Mouse (Mus musculus): ENCODE data around the gene Cdc7. TPM values are rescaled to one million over a fixed set of nuclear protein-coding genes. Genes with fewer than 3 reads are reported as not detected.

Gene Cdc7
- polyA plus RNA-seq, 1 experiment from 2014 or later: 39.3 TPM

GRCm38 (mm10) chr5:107017544-107017943 is 53.4 kb downstream of the Cdc7 start:
- H3K36me3 ChIP-seq (replicated peaks; ENCODE audit: control insufficient read depth, insufficient read depth): no peaks in the 10 kb centered on the region
- no peaks in the 10 kb centered on the region for H3K4me1 ChIP-seq (replicated peaks; ENCODE audit: control insufficient read depth, insufficient read depth, low read length)
- no peak overlapping the region for H3K9ac ChIP-seq
- WGBS: 67% methylated on average over 2 of the region's 2 CpGs
- H3K4me3 ChIP-seq (replicated peaks; ENCODE audit: low read length): no peak overlapping the region
- no peak for ATAC-seq (ENCODE audit: low FRiP score)
- H3K27me3 ChIP-seq (ENCODE audit: control insufficient read depth, insufficient read depth, low read length): no peaks in the 10 kb centered on the region
- no peak for DNase-seq (ENCODE audit: low spot score)
- H3K4me2 ChIP-seq (replicated peaks): no peak overlapping the region
- H3K27ac ChIP-seq: no peak overlapping the region
- no peaks in the 10 kb centered on the region for H3K9me3 ChIP-seq (ENCODE audit: control insufficient read depth, low read length)

- Histone ChIP-seq H3K9me3 (ENCODE audit: control insufficient read depth, low read length) (no peaks in the 10 kb centered on the region), H3K4me1 (replicated peaks; ENCODE audit: control insufficient read depth, insufficient read depth, low read length) (no peaks in the 10 kb centered on the region), H3K4me3 (replicated peaks; ENCODE audit: low read length) (no peak overlapping the region), H3K9ac (no peak overlapping the region), H3K36me3 (replicated peaks; ENCODE audit: control insufficient read depth, insufficient read depth) (no peaks in the 10 kb centered on the region), H3K27ac (no peak overlapping the region), H3K27me3 (ENCODE audit: control insufficient read depth, insufficient read depth, low read length) (no peaks in the 10 kb centered on the region), H3K4me2 (replicated peaks) (no peak overlapping the region)
- WGBS: 84% methylated on average over 5 of the region's 5 CpGs
- DNase-seq (ENCODE audit: low spot score) (no peak), ATAC-seq (ENCODE audit: low FRiP score) (no peak)
These were observed 54.9 kb downstream of the Cdc7 start for GRCm38 (mm10) chr5:107019057-107019456.

GRCm38 (mm10) chr5:107019904-107020303 is 55.8 kb downstream of the Cdc7 start:
- no peaks in the 10 kb centered on the region for H3K27me3 ChIP-seq (ENCODE audit: control insufficient read depth, insufficient read depth, low read length)
- no peaks in the 10 kb centered on the region for H3K4me1 ChIP-seq (replicated peaks; ENCODE audit: control insufficient read depth, insufficient read depth, low read length)
- H3K4me3 ChIP-seq (replicated peaks; ENCODE audit: low read length): no peak overlapping the region
- no peak for ATAC-seq (ENCODE audit: low FRiP score)
- H3K9ac ChIP-seq: no peak overlapping the region
- 66% methylated on average over 6 of the region's 6 CpGs for WGBS
- H3K36me3 ChIP-seq (replicated peaks; ENCODE audit: control insufficient read depth, insufficient read depth): no peaks in the 10 kb centered on the region
- no peaks in the 10 kb centered on the region for H3K9me3 ChIP-seq (ENCODE audit: control insufficient read depth, low read length)
- DNase-seq (ENCODE audit: low spot score): no peak
- H3K4me2 ChIP-seq (replicated peaks): no peak overlapping the region
- H3K27ac ChIP-seq: no peak overlapping the region

GRCm38 (mm10) chr5:107020366-107020765 is 56.2 kb downstream of the Cdc7 start:
- Histone ChIP-seq H3K27ac (no peak overlapping the region), H3K4me1 (replicated peaks; ENCODE audit: control insufficient read depth, insufficient read depth, low read length) (no peaks in the 10 kb centered on the region), H3K4me2 (replicated peaks) (no peak overlapping the region), H3K9me3 (ENCODE audit: control insufficient read depth, low read length) (no peaks in the 10 kb centered on the region), H3K36me3 (replicated peaks; ENCODE audit: control insufficient read depth, insufficient read depth) (no peaks in the 10 kb centered on the region), H3K4me3 (replicated peaks; ENCODE audit: low read length) (no peak overlapping the region), H3K9ac (no peak overlapping the region), H3K27me3 (ENCODE audit: control insufficient read depth, insufficient read depth, low read length) (no peaks in the 10 kb centered on the region)
- DNase-seq (ENCODE audit: low spot score) (no peak), ATAC-seq (ENCODE audit: low FRiP score) (no peak)
- WGBS: 49% methylated on average over 7 of the region's 7 CpGs

- 94% methylated on average over 14 of the region's 14 CpGs for WGBS
- Histone ChIP-seq H3K9me3 (ENCODE audit: control insufficient read depth, low read length) (no peaks in the 10 kb centered on the region), H3K9ac (no peak overlapping the region), H3K27ac (no peak overlapping the region), H3K4me2 (replicated peaks) (no peak overlapping the region), H3K4me1 (replicated peaks; ENCODE audit: control insufficient read depth, insufficient read depth, low read length) (no peaks in the 10 kb centered on the region), H3K36me3 (replicated peaks; ENCODE audit: control insufficient read depth, insufficient read depth) (no peaks in the 10 kb centered on the region), H3K4me3 (replicated peaks; ENCODE audit: low read length) (no peak overlapping the region), H3K27me3 (ENCODE audit: control insufficient read depth, insufficient read depth, low read length) (no peaks in the 10 kb centered on the region)
- no peak for DNase-seq (ENCODE audit: low spot score)
- no peak for ATAC-seq (ENCODE audit: low FRiP score)
These were observed 57.4 kb downstream of the Cdc7 start for GRCm38 (mm10) chr5:107021291-107022063.

- ATAC-seq (ENCODE audit: low FRiP score): no peak
- no peak overlapping the region for H3K4me2 ChIP-seq (replicated peaks)
- no peak overlapping the region for H3K4me3 ChIP-seq (replicated peaks; ENCODE audit: low read length)
- DNase-seq (ENCODE audit: low spot score): no peak
- 91% methylated on average over 3 of the region's 3 CpGs for WGBS
- H3K9me3 ChIP-seq (ENCODE audit: control insufficient read depth, low read length): no peaks in the 10 kb centered on the region
- H3K36me3 ChIP-seq (replicated peaks; ENCODE audit: control insufficient read depth, insufficient read depth): no peaks in the 10 kb centered on the region
- H3K9ac ChIP-seq: no peak overlapping the region
- H3K4me1 ChIP-seq (replicated peaks; ENCODE audit: control insufficient read depth, insufficient read depth, low read length): no peaks in the 10 kb centered on the region
- H3K27me3 ChIP-seq (ENCODE audit: control insufficient read depth, insufficient read depth, low read length): no peaks in the 10 kb centered on the region
- no peak overlapping the region for H3K27ac ChIP-seq
These were observed 57.9 kb downstream of the Cdc7 start for GRCm38 (mm10) chr5:107022064-107022428.

- H3K4me2 ChIP-seq (replicated peaks): no peak overlapping the region
- ATAC-seq (ENCODE audit: low FRiP score): no peak
- no peak overlapping the region for H3K27ac ChIP-seq
- H3K9me3 ChIP-seq (ENCODE audit: control insufficient read depth, low read length): no peaks in the 10 kb centered on the region
- H3K4me1 ChIP-seq (replicated peaks; ENCODE audit: control insufficient read depth, insufficient read depth, low read length): no peaks in the 10 kb centered on the region
- no peaks in the 10 kb centered on the region for H3K36me3 ChIP-seq (replicated peaks; ENCODE audit: control insufficient read depth, insufficient read depth)
- no peak for DNase-seq (ENCODE audit: low spot score)
- no peak overlapping the region for H3K9ac ChIP-seq
- no peaks in the 10 kb centered on the region for H3K27me3 ChIP-seq (ENCODE audit: control insufficient read depth, insufficient read depth, low read length)
- no peak overlapping the region for H3K4me3 ChIP-seq (replicated peaks; ENCODE audit: low read length)
- 75% methylated on average over 5 of the region's 5 CpGs for WGBS
These were observed 59.8 kb downstream of the Cdc7 start for GRCm38 (mm10) chr5:107023951-107024350.

- Histone ChIP-seq H3K9me3 (ENCODE audit: control insufficient read depth, low read length) (no peaks in the 10 kb centered on the region), H3K36me3 (replicated peaks; ENCODE audit: control insufficient read depth, insufficient read depth) (no peaks in the 10 kb centered on the region), H3K27ac (no peak overlapping the region), H3K4me3 (replicated peaks; ENCODE audit: low read length) (no peak overlapping the region), H3K27me3 (ENCODE audit: control insufficient read depth, insufficient read depth, low read length) (no peaks in the 10 kb centered on the region), H3K9ac (no peak overlapping the region), H3K4me1 (replicated peaks; ENCODE audit: control insufficient read depth, insufficient read depth, low read length) (no peaks in the 10 kb centered on the region), H3K4me2 (replicated peaks) (no peak overlapping the region)
- whole genome bisulfite sequencing: 87% methylated on average over 5 of the region's 5 CpGs
- DNase-seq (ENCODE audit: low spot score) (no peak), ATAC-seq (ENCODE audit: low FRiP score) (no peak)
These were observed 61.2 kb downstream of the Cdc7 start for GRCm38 (mm10) chr5:107025371-107025770.

GRCm38 (mm10) chr5:107025809-107026208 is 61.7 kb downstream of the Cdc7 start:
- H3K27me3 ChIP-seq (ENCODE audit: control insufficient read depth, insufficient read depth, low read length): no peaks in the 10 kb centered on the region
- no peak overlapping the region for H3K27ac ChIP-seq
- ATAC-seq (ENCODE audit: low FRiP score): no peak
- no peaks in the 10 kb centered on the region for H3K4me1 ChIP-seq (replicated peaks; ENCODE audit: control insufficient read depth, insufficient read depth, low read length)
- H3K4me2 ChIP-seq (replicated peaks): no peak overlapping the region
- 85% methylated on average over 8 of the region's 8 CpGs for WGBS
- no peak overlapping the region for H3K9ac ChIP-seq
- H3K36me3 ChIP-seq (replicated peaks; ENCODE audit: control insufficient read depth, insufficient read depth): no peaks in the 10 kb centered on the region
- H3K9me3 ChIP-seq (ENCODE audit: control insufficient read depth, low read length): no peaks in the 10 kb centered on the region
- H3K4me3 ChIP-seq (replicated peaks; ENCODE audit: low read length): no peak overlapping the region
- DNase-seq (ENCODE audit: low spot score): no peak

GRCm38 (mm10) chr5:107027616-107028015 is 63.5 kb downstream of the Cdc7 start:
- ATAC-seq (ENCODE audit: low FRiP score) (no peak), DNase-seq (ENCODE audit: low spot score) (no peak)
- no peak overlapping the region for H3K27ac ChIP-seq
- no peak overlapping the region for H3K4me2 ChIP-seq (replicated peaks)
- H3K9ac ChIP-seq: no peak overlapping the region
- H3K27me3 ChIP-seq (ENCODE audit: control insufficient read depth, insufficient read depth, low read length): no peaks in the 10 kb centered on the region
- WGBS: 90% methylated on average over 6 of the region's 6 CpGs
- no peaks in the 10 kb centered on the region for H3K36me3 ChIP-seq (replicated peaks; ENCODE audit: control insufficient read depth, insufficient read depth)
- H3K4me1 ChIP-seq (replicated peaks; ENCODE audit: control insufficient read depth, insufficient read depth, low read length): no peaks in the 10 kb centered on the region
- H3K9me3 ChIP-seq (ENCODE audit: control insufficient read depth, low read length): no peaks in the 10 kb centered on the region
- no peak overlapping the region for H3K4me3 ChIP-seq (replicated peaks; ENCODE audit: low read length)
